Mouse (Mus musculus) olfactory bulb, adult 2 months (tissue): Measurements from ENCODE around the gene Lpgat1.

Source experiments
- CTCF ChIP-seq: fragments of 200-500 bp; IDR thresholded peaks from 2 replicates; pipeline ENCODE4 v1.5.1; 2012; ENCODE audit warnings: low read depth, mild to moderate bottlenecking, low read length, moderate library complexity; ENCODE audit not compliant: insufficient read depth
- POLR2A ChIP-seq: fragments of 200-500 bp; IDR thresholded peaks from 2 replicates; pipeline ENCODE4 v1.6.1; 2012; ENCODE audit warnings: mild to moderate bottlenecking, low read depth, low read length, moderate library complexity; ENCODE audit not compliant: insufficient read depth

DNA sequence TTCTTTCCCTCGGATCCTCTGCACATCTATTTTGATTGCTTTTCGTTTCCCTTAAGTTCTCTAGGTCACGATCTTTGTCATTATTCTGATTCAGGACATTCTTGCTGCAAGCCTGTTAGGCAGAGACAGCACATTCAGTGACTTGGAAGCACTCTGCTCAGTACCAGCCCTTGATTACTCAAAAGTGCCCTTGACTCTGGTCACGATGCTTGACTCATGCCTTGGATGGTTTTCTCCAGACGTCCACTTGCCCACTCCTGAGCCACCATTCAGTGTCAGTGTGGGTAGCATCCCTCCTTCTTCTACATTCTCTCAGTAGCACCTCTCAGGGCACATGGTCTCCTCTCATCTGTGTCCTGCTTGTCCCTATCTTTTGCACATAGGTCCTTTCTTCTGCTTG is 43.6 kb upstream of the Lpgat1 start:
- TF ChIP-seq POLR2A = no peak
- no peak for TF ChIP-seq CTCF
